Mouse (Mus musculus) ES-E14 (cell line): ENCODE data around the gene Dhcr7. TPM values are rescaled to one million over a fixed set of nuclear protein-coding genes. Genes with fewer than 3 reads are reported as not detected.

ENCODE experiments used
- DNase-seq: peaks from one replicate; pipeline ENCODE4 v3.0.0-alpha.2; 2013; ENCODE audit warnings: low read depth, low spot score
- H3K27ac ChIP-seq: 2 replicates; pipeline ENCODE4 v1.5.1; 2012; ENCODE audit warnings: low read depth, mild to moderate bottlenecking, low read length, moderate library complexity, mixed read lengths; ENCODE audit not compliant: poor library complexity, insufficient read depth, severe bottlenecking
- H3K36me3 ChIP-seq: 2 replicates; pipeline ENCODE4 v1.6.1; 2012; ENCODE audit warnings: mild to moderate bottlenecking, low read length, moderate library complexity, mixed read lengths; ENCODE audit not compliant: control insufficient read depth, poor library complexity, insufficient read depth, severe bottlenecking
- H3K4me1 ChIP-seq, 2 experiments: fragments of 150-350 bp in 1 of 2; sonication (generic) in 1 of 2; 2 replicates each; pipeline ENCODE4 v1.6.1; 2012; ENCODE audit warnings: low read length in 2 of 2, mild to moderate bottlenecking in 1 of 2, mixed read lengths in 1 of 2; ENCODE audit not compliant: control insufficient read depth in 2 of 2, insufficient read depth in 2 of 2, poor library complexity in 1 of 2
- H3K4me3 ChIP-seq, 2 experiments: fragments of 150-350 bp in 1 of 2; sonication (generic) in 1 of 2; 2 replicates each; pipeline ENCODE4 v1.5.1; 2012; ENCODE audit warnings: low read length in 2 of 2, low read depth in 1 of 2, mild to moderate bottlenecking in 1 of 2, mixed read lengths in 1 of 2; ENCODE audit not compliant: insufficient read depth in 1 of 2, poor library complexity in 1 of 2, severe bottlenecking in 1 of 2
- H3K9ac ChIP-seq: 2 replicates; pipeline ENCODE4 v1.6.1; 2012; ENCODE audit warnings: low read depth, mild to moderate bottlenecking, low read length, mixed read lengths; ENCODE audit not compliant: poor library complexity, insufficient read depth, severe bottlenecking
- H3K9me3 ChIP-seq: fragments of 150-350 bp; sonication (generic); 2 replicates; pipeline ENCODE4 v1.6.1; 2012; ENCODE audit warnings: low read depth, mild to moderate bottlenecking, low read length; ENCODE audit not compliant: control insufficient read depth, insufficient read depth
- CHD2 ChIP-seq: IDR thresholded peaks from 2 replicates; pipeline ENCODE4 v1.6.1; 2014; ENCODE audit warnings: mild to moderate bottlenecking, low read depth, low read length, inconsistent platforms
- HCFC1 ChIP-seq: IDR thresholded peaks from 2 replicates; pipeline ENCODE4 v1.6.1; 2012; ENCODE audit warnings: low read length, inconsistent platforms, borderline replicate concordance; ENCODE audit not compliant: insufficient read depth
- MAFK ChIP-seq: IDR thresholded peaks from 2 replicates; pipeline ENCODE4 v1.6.1; 2014; ENCODE audit warnings: mild to moderate bottlenecking, low read depth, low read length, inconsistent platforms; ENCODE audit not compliant: insufficient read depth
- ZC3H11A ChIP-seq: IDR thresholded peaks from 2 replicates; pipeline ENCODE4 v1.6.1; 2012; ENCODE audit warnings: low read depth, mild to moderate bottlenecking, inconsistent platforms, low read length, borderline replicate concordance
- ZNF384 ChIP-seq: IDR thresholded peaks from 2 replicates; pipeline ENCODE4 v1.6.1; 2012; ENCODE audit warnings: low read depth, low read length, inconsistent platforms
- in situ Hi-C, 2 experiments: fragments of 600-800 bp; cut with MboI; formaldehyde crosslinking; loops; one replicate each; pipeline ENCODE4 v1.15.1; 2025; ENCODE audit warnings: low sequenced_read_pairs in 2 of 2, inconsistent platforms in 1 of 2; ENCODE audit not compliant: unreplicated experiment in 2 of 2
- total RNA-seq: library from RNA; depleted of rRNA; stranded (reverse); fragments of 300-350 nt; gene quantifications from 2 replicates; pipeline ENCODE4 v1.2.3, GENCODE M21; 2012

Gene Dhcr7
- total RNA-seq, 1 experiment: 38.5 TPM

- H3K4me1 ChIP-seq: peaks cover 0 to 3% of the 10 kb centered on the region in 2 experiments; a peak in 1 of 4 replicates
- H3K27ac ChIP-seq: no peak overlapping the region
- no peak overlapping the region for H3K4me3 ChIP-seq
- in situ Hi-C loops: no loop called here
- no peak for DNase-seq
- H3K9me3 ChIP-seq: no peaks in the 10 kb centered on the region
- TF ChIP-seq CHD2 (no peak), HCFC1 (no peak), ZNF384 (no peak), MAFK (no peak), ZC3H11A (no peak)
- no peak overlapping the region for H3K9ac ChIP-seq
- H3K36me3 ChIP-seq: peaks cover 65% of the 10 kb centered on the region
Measured at GRCm38 (mm10) chr7:143840121-143840520, 17.2 kb downstream of the Dhcr7 start.

GRCm38 (mm10) chr7:143841301-143841700 is 18.4 kb downstream of the Dhcr7 start:
- DNase-seq: no peak
- Histone ChIP-seq H3K9me3 (no peaks in the 10 kb centered on the region), H3K36me3 (peaks cover 74% of the 10 kb centered on the region), H3K27ac (no peak overlapping the region), H3K4me3 (no peak overlapping the region), H3K9ac (no peak overlapping the region), H3K4me1 (no peaks in the 10 kb centered on the region)
- in situ Hi-C loops: no loop called here
- TF ChIP-seq ZNF384 (no peak), HCFC1 (no peak), MAFK (no peak), CHD2 (no peak), ZC3H11A (no peak)

DNA sequence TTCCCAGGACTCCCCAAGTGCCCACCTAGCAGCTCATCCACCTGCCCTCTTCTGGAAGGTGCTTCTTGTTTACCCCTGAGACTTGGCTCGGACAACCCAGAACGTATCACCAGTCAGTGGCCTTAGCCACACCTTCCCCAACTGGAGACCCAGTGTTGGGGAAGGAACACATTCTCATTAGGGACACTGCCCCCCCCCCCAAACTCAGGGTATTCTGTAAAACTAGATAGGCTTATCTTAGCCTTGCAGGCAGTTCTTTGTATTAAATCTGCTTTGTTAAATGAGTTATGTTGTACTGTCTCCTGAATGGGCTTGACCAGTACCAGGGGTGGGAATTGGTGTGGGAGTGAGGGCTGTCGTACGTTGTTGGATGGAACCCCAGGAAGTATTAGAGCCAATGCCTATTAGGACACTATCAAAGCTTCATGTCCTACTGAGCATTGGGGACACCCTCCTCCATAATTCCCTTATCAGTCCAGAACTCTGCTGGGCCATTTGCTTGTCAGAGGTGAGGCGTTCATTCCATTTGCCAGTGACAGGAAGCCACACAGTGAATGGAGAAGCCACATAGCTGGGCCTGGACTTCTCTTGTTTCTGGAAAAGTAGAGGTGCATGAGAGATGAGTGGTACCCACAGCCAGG is 25.3 kb downstream of the Dhcr7 start:
- H3K9ac ChIP-seq: no peak overlapping the region
- peaks cover 44% of the 10 kb centered on the region for H3K36me3 ChIP-seq
- H3K9me3 ChIP-seq: no peaks in the 10 kb centered on the region
- no peak for DNase-seq
- no peak overlapping the region for H3K27ac ChIP-seq
- TF ChIP-seq ZNF384: no peak
- TF ChIP-seq HCFC1: no peak
- TF ChIP-seq CHD2: no peak
- no peak for TF ChIP-seq ZC3H11A
- TF ChIP-seq MAFK: no peak
- no peak overlapping the region for H3K4me3 ChIP-seq
- in situ Hi-C loops: no loop called here
- 0 out of 4 replicates have a peak, but pooled peaks cover 0 to 4% of the 10 kb centered on the region in 2 experiments for H3K4me1 ChIP-seq

GRCm38 (mm10) chr7:143848768-143849482 is 26.0 kb downstream of the Dhcr7 start:
- H3K4me3 ChIP-seq: no peak overlapping the region
- in situ Hi-C loops: no loop called here
- no peaks in the 10 kb centered on the region for H3K9me3 ChIP-seq
- peaks cover 40% of the 10 kb centered on the region for H3K36me3 ChIP-seq
- no peak for DNase-seq
- 0 out of 4 replicates have a peak, but pooled peaks cover 0 to 4% of the 10 kb centered on the region in 2 experiments for H3K4me1 ChIP-seq
- H3K9ac ChIP-seq: no peak overlapping the region
- no peak overlapping the region for H3K27ac ChIP-seq
- TF ChIP-seq ZNF384: no peak
- no peak for TF ChIP-seq CHD2
- TF ChIP-seq ZC3H11A: no peak
- TF ChIP-seq MAFK: no peak
- TF ChIP-seq HCFC1: no peak
